Mouse (Mus musculus): ENCODE measurements around the gene Alpl. TPM values are rescaled to one million over a fixed set of nuclear protein-coding genes. Genes with fewer than 3 reads are reported as not detected.

The Alpl gene
- polyA plus RNA-seq, 1 experiment from 2014 or later: 12.9 TPM

- no peak for ATAC-seq (replicated peaks; ENCODE audit: low FRiP score)
Observed at GRCm38 (mm10) chr4:137778397-137779184, 17.6 kb downstream of the Alpl start.

GRCm38 (mm10) chr4:137777866-137778265 lies 18.3 kb downstream of the Alpl start:
- Histone ChIP-seq H3K27me3 (no peaks in the 10 kb centered on the region), H3K36me3 (no peaks in the 10 kb centered on the region), H3K4me3 (replicated peaks) (no peak overlapping the region), H3K9me3 (replicated peaks) (no peaks in the 10 kb centered on the region), H3K9ac (no peak overlapping the region), H3K4me2 (no peak overlapping the region), H3K27ac (no peak overlapping the region), H3K4me1 (peaks cover 10% of the 10 kb centered on the region)
- WGBS: 89% methylated on average over 4 of the region's 4 CpGs
- no peak for ATAC-seq (replicated peaks; ENCODE audit: low FRiP score)

More at GRCm38 (mm10) chr4:137778397-137779184, 17.6 kb downstream of the Alpl start:
- no peak overlapping the region for H3K4me3 ChIP-seq (replicated peaks)
- no peaks in the 10 kb centered on the region for H3K27me3 ChIP-seq
- H3K4me1 ChIP-seq: peaks cover 8% of the 10 kb centered on the region
- H3K27ac ChIP-seq: no peak overlapping the region
- no peak overlapping the region for H3K9ac ChIP-seq
- no peaks in the 10 kb centered on the region for H3K9me3 ChIP-seq (replicated peaks)
- 83% methylated on average over 17 of the region's 17 CpGs for WGBS
- no peaks in the 10 kb centered on the region for H3K36me3 ChIP-seq
- no peak overlapping the region for H3K4me2 ChIP-seq

GRCm38 (mm10) chr4:137774505-137774904 lies 21.7 kb downstream of the Alpl start:
- Histone ChIP-seq H3K4me2 (no peak overlapping the region), H3K36me3 (no peaks in the 10 kb centered on the region), H3K9me3 (replicated peaks) (no peaks in the 10 kb centered on the region), H3K4me1 (peaks cover 10% of the 10 kb centered on the region), H3K4me3 (replicated peaks) (no peak overlapping the region), H3K27me3 (no peaks in the 10 kb centered on the region), H3K27ac (no peak overlapping the region), H3K9ac (no peak overlapping the region)
- no peak for ATAC-seq (replicated peaks; ENCODE audit: low FRiP score)
- 81% methylated on average over 6 of the region's 6 CpGs for WGBS

GRCm38 (mm10) chr4:137774013-137774412 lies 22.2 kb downstream of the Alpl start:
- 62% methylated on average over 5 of the region's 5 CpGs for WGBS
- Histone ChIP-seq H3K27me3 (no peaks in the 10 kb centered on the region), H3K36me3 (no peaks in the 10 kb centered on the region), H3K9ac (no peak overlapping the region), H3K4me3 (replicated peaks) (no peak overlapping the region), H3K4me2 (no peak overlapping the region), H3K27ac (0 out of 2 replicates have a peak overlapping the region, but pooled peaks have one; percentile 37), H3K4me1 (peaks cover 10% of the 10 kb centered on the region), H3K9me3 (replicated peaks) (no peaks in the 10 kb centered on the region)
- no peak for ATAC-seq (replicated peaks; ENCODE audit: low FRiP score)

GRCm38 (mm10) chr4:137773369-137773899 lies 22.8 kb downstream of the Alpl start:
- Histone ChIP-seq H3K9me3 (replicated peaks) (no peaks in the 10 kb centered on the region), H3K4me2 (no peak overlapping the region), H3K36me3 (no peaks in the 10 kb centered on the region), H3K4me1 (peaks cover 10% of the 10 kb centered on the region), H3K9ac (no peak overlapping the region), H3K27me3 (no peaks in the 10 kb centered on the region), H3K4me3 (replicated peaks) (no peak overlapping the region), H3K27ac (0 out of 2 replicates have a peak overlapping the region, but pooled peaks have one; percentile 37)
- peak; percentile 52 for ATAC-seq (replicated peaks; ENCODE audit: low FRiP score)
- 21% methylated on average over 2 of the region's 2 CpGs for WGBS

- Histone ChIP-seq H3K4me1 (peaks cover 10% of the 10 kb centered on the region), H3K4me2 (no peak overlapping the region), H3K27me3 (no peaks in the 10 kb centered on the region), H3K9me3 (replicated peaks) (no peaks in the 10 kb centered on the region), H3K36me3 (no peaks in the 10 kb centered on the region), H3K27ac (no peak overlapping the region), H3K4me3 (replicated peaks) (no peak overlapping the region), H3K9ac (no peak overlapping the region)
- 78% methylated on average over 16 of the region's 16 CpGs for WGBS
- ATAC-seq (replicated peaks; ENCODE audit: low FRiP score): no peak
Observed at GRCm38 (mm10) chr4:137772438-137773056, 23.6 kb downstream of the Alpl start.

- H3K4me3 ChIP-seq (replicated peaks): no peak overlapping the region
- H3K36me3 ChIP-seq: no peaks in the 10 kb centered on the region
- no peak overlapping the region for H3K27ac ChIP-seq
- ATAC-seq (replicated peaks; ENCODE audit: low FRiP score): no peak
- H3K27me3 ChIP-seq: no peaks in the 10 kb centered on the region
- H3K4me1 ChIP-seq: peaks cover 10% of the 10 kb centered on the region
- H3K4me2 ChIP-seq: no peak overlapping the region
- 76% methylated on average over 3 of the region's 3 CpGs for WGBS
- H3K9me3 ChIP-seq (replicated peaks): no peaks in the 10 kb centered on the region
- no peak overlapping the region for H3K9ac ChIP-seq
Observed at GRCm38 (mm10) chr4:137771749-137772148, 24.4 kb downstream of the Alpl start.

GRCm38 (mm10) chr4:137770901-137771612 lies 25.1 kb downstream of the Alpl start:
- H3K9me3 ChIP-seq (replicated peaks): no peaks in the 10 kb centered on the region
- 68% methylated on average over 14 of the region's 14 CpGs for WGBS
- H3K4me2 ChIP-seq: no peak overlapping the region
- H3K36me3 ChIP-seq: no peaks in the 10 kb centered on the region
- no peak overlapping the region for H3K4me3 ChIP-seq (replicated peaks)
- peaks cover 15% of the 10 kb centered on the region for H3K4me1 ChIP-seq
- no peak overlapping the region for H3K9ac ChIP-seq
- ATAC-seq (replicated peaks; ENCODE audit: low FRiP score): no peak
- H3K27me3 ChIP-seq: no peaks in the 10 kb centered on the region
- no peak overlapping the region for H3K27ac ChIP-seq

GRCm38 (mm10) chr4:137769635-137770034 lies 26.5 kb downstream of the Alpl start:
- H3K4me3 ChIP-seq (replicated peaks): no peak overlapping the region
- no peak overlapping the region for H3K4me2 ChIP-seq
- no peaks in the 10 kb centered on the region for H3K27me3 ChIP-seq
- no peaks in the 10 kb centered on the region for H3K9me3 ChIP-seq (replicated peaks)
- H3K9ac ChIP-seq: no peak overlapping the region
- H3K4me1 ChIP-seq: peaks cover 26% of the 10 kb centered on the region
- WGBS: 51% methylated on average over 7 of the region's 7 CpGs
- no peaks in the 10 kb centered on the region for H3K36me3 ChIP-seq
- H3K27ac ChIP-seq: no peak overlapping the region
- ATAC-seq (replicated peaks; ENCODE audit: low FRiP score): no peak

- no peak for ATAC-seq (replicated peaks; ENCODE audit: low FRiP score)
- no peaks in the 10 kb centered on the region for H3K9me3 ChIP-seq (replicated peaks)
- no peak overlapping the region for H3K4me2 ChIP-seq
- no peaks in the 10 kb centered on the region for H3K36me3 ChIP-seq
- no peak overlapping the region for H3K9ac ChIP-seq
- WGBS: 70% methylated on average over 6 of the region's 6 CpGs
- peaks cover 26% of the 10 kb centered on the region for H3K4me1 ChIP-seq
- no peak overlapping the region for H3K4me3 ChIP-seq (replicated peaks)
- no peak overlapping the region for H3K27ac ChIP-seq
- no peaks in the 10 kb centered on the region for H3K27me3 ChIP-seq
Observed at GRCm38 (mm10) chr4:137768831-137769230, 27.4 kb downstream of the Alpl start.

GRCm38 (mm10) chr4:137768381-137768780 lies 27.8 kb downstream of the Alpl start:
- Histone ChIP-seq H3K4me3 (replicated peaks) (no peak overlapping the region), H3K9me3 (replicated peaks) (no peaks in the 10 kb centered on the region), H3K9ac (no peak overlapping the region), H3K27me3 (no peaks in the 10 kb centered on the region), H3K4me1 (peaks cover 22% of the 10 kb centered on the region), H3K36me3 (no peaks in the 10 kb centered on the region), H3K27ac (no peak overlapping the region), H3K4me2 (no peak overlapping the region)
- ATAC-seq (replicated peaks; ENCODE audit: low FRiP score): no peak
- WGBS: 77% methylated on average over 5 of the region's 5 CpGs

- Histone ChIP-seq H3K4me3 (replicated peaks) (no peak overlapping the region), H3K27me3 (no peaks in the 10 kb centered on the region), H3K4me1 (peaks cover 19% of the 10 kb centered on the region), H3K36me3 (no peaks in the 10 kb centered on the region), H3K9me3 (replicated peaks) (no peaks in the 10 kb centered on the region), H3K9ac (no peak overlapping the region), H3K4me2 (no peak overlapping the region), H3K27ac (no peak overlapping the region)
- no peak for ATAC-seq (replicated peaks; ENCODE audit: low FRiP score)
- 44% methylated on average over 5 of the region's 5 CpGs for WGBS
Observed at GRCm38 (mm10) chr4:137766365-137766764, 29.8 kb downstream of the Alpl start.

Measured in kidney, embryonic 15.5 days (tissue).